Mouse (Mus musculus) R1 (cell line): ENCODE data around the gene Gdf9.
"Not testable (repeated sequence)": the region's sequence is repeated elsewhere in the genome, so short reads cannot be mapped to it uniquely, and the experiment has no call there.

Experiments used
- DNase-seq: peaks from one replicate; pipeline ENCODE4 v3.0.0-alpha.2; 2018; ENCODE audit warnings: low read depth, low spot score

Gene Gdf9

DNA sequence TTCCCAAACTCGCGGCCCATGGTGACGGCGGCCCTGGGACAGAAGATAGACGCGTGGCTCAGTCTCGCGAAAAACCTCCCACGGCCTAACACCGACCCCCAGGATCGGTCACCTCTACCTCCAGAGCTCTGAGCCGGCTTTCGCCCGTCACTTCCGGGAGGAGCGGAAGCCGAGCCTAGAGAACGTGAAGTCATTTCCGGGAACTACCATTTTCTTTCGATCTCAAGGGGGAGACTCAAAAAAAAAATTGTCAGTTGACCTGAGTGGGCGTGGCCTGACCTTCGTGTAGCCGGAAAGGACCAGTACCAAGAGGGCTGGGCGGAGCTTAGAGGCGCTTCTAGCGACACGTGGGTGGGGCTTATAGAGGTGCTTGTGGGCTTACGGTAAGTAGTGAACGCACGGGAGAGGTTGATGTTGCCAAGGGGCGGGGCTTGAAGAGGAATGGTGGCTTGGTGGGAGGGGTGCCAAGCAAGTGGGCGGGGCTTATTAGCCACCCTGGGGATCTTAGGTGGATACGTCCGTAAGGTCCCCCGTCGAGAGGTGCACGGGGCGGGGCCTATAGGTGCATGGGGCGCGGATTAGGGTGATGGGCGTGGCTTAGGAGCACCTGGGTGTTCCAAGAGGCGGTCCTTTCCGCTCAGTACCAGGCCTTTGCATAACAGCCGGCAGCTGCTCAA is at the start of gene Gdf9, which contains the start of gene Uqcrq:
Gene Gdf9 (plus strand): TSS at position 354 of the 677 bp plus-strand sequence.
Gene Uqcrq (minus strand): TSS at position 162 of the 677 bp plus-strand sequence.
- peak; percentile 100 for DNase-seq

DNA sequence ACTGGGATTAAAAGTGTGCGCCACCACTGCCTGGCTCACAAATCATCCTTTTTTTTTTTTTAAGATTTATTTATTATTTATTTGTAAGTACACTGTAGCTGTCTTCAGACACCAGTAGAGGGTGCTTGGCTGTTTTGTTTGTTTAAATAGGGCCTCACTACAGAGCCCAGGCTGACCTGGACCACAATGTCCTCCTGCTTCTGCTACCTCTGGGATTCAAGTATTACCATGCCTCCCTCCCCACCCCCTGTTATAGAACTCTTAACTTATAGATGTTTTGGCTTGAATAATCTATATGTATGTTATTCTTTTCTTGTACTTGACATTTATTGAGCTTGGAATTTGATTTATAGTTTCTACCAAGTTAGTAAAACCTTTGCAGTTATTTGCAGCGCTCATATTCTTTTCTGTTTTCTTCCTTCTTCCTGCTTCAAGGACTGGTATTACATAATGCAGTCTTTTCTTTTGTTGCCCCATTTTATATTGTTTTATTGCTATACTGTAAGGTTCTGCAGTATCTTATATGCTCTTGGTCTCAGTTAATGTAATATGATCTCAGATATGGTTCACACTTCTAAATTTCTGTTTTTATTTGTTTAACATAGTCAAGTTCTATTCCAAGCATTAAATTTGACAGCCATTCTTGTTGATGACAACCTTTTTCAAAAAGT is 46.9 kb upstream of the Gdf9 start:
- no peak for DNase-seq

DNA sequence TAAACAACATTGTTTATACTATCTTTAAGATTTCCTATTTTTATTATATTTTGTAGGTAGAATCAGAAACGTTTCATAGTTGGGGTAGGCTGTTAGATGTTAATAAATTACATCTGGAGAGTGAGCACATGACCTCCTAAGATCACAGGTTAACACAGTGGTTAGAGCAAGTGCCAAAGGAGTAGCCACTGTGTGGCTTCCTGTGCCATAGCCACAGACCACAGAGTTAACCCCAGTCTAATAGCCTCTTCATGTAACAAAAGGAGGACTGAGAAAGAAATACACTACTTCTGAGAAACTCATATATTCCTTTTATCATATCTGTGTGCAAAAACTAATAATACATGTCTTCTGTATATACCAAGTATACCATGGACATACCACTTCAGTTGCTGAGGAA is 37.0 kb upstream of the Gdf9 start:
- no peak for DNase-seq

DNA sequence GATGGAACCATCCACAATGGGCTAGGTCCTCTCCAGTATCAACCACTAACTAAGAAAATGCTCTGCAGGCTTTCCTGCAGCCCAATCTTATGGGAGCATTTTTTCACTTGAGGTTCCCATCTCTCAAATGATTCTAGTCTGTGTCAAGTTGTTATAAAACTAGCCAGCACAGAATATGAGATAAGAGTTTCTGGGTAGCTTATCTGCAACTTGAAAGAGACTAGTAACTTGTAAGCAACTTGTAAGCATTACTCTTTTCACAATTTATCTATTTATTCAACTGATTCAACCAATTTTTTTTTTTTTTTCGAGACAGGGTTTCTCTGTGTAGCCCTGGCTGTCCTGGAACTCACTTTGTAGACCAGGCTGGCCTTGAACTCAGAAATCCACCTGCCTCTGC is 27.2 kb upstream of the Gdf9 start:
- DNase-seq: no peak

DNA sequence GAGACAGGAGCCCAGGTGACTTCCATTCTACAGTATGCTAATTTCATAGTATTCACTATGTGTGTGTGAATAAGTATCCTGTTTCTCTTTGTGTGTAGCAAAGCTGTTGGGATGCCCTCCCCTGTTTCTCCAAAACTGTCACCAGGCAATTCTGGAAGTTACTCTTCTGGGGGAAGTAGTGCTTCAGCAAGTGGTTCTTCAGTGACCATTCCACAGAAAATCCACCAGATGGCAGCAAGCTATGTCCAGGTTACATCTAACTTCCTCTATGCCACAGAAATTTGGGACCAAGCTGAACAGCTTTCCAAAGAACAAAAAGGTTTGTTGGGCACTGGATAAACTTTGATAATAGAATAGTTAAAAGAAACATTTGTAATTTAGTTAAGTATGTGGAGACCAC is 19.1 kb upstream of the Gdf9 start:
- peak; percentile 55 for DNase-seq

DNA sequence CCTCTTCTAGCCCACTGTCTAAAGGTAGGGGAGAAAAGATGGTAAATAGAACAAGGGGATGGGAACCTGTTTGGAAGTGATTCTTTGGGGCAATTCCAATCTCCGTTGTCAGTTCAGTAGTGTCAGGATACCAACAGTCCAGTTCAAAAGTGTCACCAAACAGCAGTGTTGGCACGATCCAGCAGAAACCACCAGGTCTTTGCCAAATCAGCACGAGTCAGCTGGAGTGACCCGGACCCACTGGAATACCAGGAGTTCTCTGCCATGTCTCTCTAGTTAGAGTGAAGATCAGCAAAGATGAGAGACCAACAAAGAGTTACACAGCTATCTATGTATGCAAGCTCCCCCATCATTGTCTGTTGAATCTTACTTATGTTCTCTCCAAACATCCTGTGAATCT is 17.0 kb upstream of the Gdf9 start:
- no peak for DNase-seq

DNA sequence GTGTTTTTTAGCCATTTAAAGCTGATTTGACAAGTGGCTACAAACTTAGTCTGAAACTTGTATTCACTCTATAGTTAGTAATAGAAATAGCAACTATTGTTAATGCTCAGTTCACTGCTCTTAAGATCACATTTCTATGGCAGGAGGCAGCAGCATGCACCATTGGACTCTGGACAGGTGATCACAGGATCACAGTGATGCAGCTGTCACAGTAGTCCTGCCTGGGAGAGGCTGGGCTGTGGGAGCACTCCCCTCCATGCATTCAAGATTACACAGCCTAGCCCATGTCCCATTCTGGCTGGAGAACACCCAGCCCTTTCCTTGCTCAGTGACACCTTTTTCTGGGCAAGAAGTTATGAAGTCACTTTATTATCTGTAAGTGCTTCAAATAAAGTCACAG is 12.8 kb upstream of the Gdf9 start:
- DNase-seq: no peak

DNA sequence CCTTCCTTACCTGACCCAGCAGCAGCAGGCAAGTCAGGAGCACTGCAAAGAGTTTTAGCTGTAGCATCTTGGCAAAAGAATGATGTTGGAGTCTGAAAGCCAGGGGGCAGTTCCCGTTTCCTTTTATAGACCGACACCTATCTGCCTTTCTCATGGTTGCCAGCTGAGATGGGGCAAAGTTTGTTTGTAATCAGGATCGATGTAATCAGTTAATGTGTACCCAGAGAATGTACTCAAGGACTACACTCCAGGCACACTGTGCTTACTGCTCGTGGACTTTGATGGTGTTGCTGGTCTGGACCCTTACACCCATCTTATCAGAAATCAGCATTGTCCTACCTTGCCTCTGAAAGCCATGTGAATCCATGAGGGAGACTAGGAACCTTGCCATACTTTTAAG is 7.8 kb upstream of the Gdf9 start, which contains the start of gene Leap2:
Gene Leap2 (minus strand): TSS at position 135 of the 400 bp plus-strand sequence.
- no peak for DNase-seq

DNA sequence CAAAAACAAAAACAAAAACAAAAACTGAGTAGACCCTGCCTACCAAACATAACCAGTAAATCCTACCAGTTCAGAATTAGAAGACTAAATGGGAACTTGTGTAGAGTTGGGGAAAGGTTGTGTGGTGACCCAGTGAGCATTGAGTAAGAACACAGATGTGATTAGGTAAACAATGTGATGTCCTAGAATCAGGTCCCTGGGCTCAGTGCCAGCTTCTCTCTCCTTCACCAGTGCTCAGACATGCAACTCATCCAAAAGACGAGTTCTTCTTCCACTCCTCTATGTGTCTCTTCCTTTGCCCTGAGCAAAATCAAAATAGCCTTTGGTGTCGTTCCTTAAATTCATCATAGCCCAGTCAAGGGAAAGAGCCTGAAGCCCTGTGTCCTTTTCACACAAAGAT is 6.0 kb upstream of the Gdf9 start:
- no peak for DNase-seq

DNA sequence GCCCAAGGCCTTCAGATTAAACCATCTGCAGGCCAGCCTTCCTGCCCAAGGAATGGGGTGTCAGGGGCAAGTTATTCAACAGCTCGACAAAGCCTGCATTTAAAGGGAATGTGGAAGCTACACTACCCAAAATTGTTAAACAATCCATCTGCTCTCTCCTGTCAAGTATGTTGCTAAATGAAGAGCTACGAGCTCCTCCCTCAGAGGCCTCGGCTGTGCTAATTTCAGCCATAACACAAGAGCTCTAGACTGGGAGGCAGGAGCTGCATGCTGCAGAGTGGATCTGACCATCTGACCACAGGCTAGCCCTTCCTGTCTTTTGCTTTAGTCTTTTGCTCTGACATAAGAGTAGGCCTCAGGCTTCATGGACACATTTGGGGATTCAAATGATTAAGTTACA is 5.6 kb upstream of the Gdf9 start:
- no peak for DNase-seq

DNA sequence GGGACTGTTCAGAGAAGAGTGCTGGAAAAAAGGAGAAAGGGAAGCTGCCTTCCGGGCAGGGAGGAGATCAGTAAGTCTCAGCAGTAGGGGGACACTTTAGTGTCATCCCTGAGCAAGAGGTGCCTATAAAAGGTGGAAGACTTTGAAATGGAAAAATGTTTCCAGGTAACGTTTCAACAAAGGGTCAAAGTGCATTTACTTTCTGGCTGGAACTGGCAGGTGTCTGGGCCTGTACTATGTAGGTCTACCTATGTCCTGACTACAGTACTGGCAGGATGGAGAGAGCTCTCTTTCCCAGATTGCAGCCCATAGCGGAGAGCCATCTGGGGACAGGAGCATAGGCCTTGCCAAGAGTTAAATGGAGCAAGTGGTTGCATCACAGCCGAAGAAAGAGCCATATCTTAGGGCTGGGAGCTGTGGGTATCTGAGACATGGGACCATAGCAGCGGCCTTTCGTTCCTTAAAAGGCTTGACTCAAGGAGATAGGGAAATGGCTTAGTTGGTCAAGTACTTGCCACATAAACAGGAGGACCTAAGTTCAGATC is 5.0 kb upstream of the Gdf9 start:
- DNase-seq: no peak

DNA sequence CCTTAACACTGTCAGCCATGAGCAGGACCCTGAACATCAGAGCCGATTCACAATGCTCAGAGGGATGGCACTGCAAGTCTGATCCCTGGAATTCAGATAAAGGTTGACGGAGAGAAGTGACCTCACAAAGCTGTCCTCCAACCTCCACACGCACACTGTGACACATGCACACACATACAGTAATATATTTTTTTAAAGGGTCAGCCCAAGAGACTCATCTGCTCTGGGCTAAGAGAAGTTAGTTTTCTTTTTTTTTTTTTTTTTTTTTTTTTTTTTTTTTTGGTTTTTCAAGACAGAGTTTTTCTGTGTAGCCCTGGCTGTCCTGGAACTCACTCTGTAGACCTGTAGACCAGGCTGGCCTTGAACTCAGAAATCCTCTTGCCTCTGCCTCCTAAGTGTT is 3.9 kb upstream of the Gdf9 start:
- DNase-seq: not testable (repeated sequence)

DNA sequence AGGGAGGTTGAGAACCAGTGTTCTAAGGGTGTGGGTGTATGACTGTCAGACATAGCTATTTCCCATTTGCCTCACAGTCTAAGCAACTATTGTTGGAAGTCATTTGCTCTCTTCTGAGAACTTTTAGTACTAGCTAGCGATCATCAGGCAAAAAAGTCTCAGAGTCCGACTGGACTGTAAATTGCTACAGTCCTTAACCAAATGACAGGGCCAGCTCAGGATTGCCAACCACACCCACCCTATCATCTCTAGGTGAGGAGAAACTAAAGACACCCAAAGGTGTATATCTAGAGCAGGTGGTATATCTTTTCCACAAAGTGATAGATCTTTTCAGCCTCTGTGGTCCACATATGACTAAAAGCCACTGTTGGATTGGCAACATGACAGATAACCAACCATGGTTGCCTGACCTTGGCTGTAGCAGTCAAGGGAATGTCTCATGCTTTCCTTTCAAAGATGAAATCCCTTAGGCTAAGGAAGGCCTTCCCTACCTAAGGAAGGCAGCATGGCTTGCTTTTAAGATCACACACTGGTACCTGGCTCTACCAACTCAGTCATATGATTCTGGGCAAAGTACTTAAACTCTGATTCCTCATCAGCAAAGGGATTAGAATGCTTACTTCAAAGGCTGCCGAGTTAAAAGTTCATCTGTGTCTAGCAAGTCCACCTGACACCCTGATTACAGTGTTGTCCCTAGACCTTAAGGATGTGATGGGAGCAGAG is 2.7 kb upstream of the Gdf9 start:
- DNase-seq: no peak

DNA sequence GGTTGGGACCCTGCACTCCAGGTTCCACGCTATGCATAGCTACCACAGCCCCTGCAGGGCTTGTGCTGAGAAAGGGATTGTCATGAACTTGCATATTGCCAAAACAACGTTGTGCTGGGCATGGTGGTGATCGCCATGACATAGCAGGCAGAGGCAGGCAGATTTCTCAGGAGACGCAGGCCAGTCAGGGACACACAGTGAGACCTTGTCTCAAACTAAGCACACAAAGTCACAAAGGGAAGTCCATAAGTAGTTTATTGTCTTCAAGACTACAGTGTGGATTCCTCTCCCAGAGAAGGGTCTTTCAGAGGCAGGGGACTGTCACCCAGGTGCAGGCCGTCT is 2.1 kb upstream of the Gdf9 start:
- DNase-seq: no peak

DNA sequence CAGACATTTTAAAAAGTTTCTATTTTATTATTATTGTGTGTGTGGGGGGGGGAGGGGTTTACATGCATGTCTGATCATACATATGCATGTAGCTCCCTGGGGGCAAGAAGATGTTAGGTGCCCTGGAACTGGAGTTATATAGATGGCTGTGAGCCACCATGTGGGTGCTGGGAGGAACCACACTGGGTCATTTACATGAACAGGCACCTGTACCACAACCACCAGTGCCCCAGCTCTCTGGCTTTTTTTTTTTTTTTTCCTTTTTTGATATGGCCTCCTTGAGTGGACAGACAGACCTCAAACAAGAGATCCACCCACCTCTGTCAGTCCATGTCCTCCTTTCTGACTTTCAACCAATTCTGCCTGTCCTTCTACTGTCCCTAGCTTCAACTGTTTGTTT is 1.6 kb upstream of the Gdf9 start:
- DNase-seq: no peak

DNA sequence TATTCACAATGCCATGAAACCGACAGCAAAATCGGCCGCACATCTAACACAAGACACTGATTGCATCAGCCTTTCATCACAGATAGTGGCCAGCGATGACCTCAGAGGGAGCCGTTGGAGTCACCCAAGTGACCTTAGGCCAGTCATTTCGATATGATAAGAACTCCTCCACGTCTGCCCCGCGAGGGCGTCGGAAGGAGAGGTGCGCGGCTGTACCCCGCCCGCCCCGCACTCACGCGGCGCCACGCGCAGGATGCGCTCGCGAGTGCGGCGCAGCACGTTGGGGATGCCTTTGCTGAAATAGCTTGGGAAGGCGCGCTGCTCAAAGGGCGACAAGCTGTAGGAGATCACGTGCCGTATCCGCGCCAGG is 538 bp upstream of the Gdf9 start:
- no peak for DNase-seq

DNA sequence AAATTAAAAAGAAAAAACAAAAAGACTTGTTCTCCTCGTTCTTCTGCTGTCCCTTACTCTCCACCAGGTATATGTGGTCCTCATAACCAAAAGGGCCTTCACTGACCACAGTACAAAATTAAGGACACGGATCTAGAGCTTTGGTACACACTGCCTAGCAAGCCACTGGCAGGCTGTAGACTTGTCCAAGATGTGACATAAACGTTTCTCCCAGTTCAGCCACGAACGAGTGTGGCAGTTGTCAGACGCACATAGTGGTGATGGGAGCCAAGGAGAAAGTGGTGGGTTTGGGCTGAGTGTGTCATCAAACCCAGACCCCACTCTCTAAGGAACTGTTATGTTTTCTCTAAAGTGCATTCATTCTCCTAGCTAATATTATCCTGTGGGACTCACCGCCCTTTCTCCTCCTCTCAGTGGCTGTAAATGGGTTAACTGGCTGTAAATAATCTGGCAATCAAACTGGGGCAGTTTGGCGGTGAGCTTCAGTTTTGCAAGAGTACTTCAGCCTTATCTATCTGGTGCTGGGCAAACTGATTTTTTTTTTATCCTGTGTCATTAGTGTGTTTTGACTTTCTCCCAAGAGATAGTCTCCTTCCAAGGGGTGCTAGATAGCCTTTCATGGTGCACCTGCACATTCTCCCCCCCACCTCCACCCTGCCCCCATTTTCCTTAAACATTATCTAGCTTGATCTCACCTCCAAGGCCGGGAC is 679 bp downstream of the Gdf9 start:
- no peak for DNase-seq

DNA sequence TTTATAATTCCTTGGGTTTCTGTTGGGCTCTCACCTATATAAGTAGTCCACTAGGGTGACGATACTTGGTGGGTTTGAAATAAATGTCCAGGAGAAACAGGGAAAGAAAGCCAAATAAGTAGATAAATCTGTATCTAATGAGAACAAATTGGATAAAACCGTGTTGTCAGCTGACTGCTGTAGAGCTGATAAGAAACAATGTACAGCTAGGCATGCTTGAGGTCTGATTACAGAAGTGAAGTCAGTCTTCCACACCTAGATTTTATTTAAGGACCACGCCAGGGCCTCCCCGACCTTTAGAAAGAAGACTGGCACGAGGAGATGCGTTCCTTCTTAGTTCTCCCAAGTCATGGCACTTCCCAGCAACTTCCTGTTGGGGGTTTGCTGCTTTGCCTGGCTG is 2.2 kb downstream of the Gdf9 start:
- DNase-seq: no peak

DNA sequence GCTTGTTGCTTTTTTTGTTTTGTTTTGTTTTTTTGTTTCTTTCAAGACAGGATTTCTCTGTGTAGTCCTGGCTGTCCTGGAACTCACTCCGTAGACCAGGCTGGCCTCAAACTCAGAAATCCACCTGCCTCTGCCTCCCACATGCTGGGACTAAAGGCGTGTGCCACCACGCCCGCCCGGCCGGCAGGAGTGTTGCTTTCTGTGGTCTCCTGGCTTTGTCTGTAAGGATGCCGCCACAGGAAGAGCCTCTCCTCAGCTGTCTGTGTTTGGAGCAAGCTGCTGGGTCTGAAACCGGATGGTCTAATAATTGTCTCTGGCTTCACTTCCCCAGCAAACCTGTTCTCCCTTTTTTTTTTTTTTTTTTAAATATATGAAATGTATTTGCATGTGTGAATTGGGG is 4.7 kb downstream of the Gdf9 start:
- DNase-seq: peak; percentile 54

DNA sequence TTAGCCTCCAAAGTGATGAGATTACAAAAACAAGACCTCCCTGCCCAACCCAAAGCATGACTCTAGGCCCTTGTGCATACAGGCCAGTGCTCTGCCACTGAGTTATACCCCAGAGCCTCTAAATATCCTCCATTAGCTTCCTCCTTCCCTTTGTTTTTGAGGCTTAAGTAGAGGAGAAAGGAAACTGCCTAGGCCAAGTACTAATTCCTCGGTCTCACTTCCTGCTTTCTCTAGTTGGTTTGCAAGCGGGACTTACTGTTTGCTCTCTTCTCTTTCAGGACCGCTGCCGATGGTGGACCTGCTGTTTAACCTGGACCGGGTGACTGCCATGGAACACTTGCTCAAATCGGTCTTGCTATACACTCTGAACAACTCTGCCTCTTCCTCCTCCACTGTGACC is 5.5 kb downstream of the Gdf9 start:
- no peak for DNase-seq

DNA sequence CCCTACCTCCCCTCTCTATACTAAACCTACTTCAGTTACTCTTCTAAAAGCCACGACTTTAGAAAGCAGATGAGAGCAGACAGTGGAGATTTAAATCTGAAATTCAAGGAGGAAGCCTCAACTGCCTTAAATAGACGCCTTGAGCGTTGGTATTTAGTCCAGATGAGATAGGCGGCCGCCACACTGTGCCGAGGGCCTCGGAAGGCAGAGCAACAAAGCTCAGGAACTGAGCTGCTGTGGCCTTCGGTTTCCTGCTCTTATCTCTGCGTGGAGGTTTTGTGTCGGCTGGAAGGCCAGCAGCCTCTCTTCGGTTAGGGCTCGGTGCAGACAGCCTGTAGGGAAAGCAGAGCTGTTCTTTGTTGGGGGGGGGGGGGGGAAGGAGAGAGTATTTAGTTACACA is 11.1 kb downstream of the Gdf9 start:
- DNase-seq: no peak

DNA sequence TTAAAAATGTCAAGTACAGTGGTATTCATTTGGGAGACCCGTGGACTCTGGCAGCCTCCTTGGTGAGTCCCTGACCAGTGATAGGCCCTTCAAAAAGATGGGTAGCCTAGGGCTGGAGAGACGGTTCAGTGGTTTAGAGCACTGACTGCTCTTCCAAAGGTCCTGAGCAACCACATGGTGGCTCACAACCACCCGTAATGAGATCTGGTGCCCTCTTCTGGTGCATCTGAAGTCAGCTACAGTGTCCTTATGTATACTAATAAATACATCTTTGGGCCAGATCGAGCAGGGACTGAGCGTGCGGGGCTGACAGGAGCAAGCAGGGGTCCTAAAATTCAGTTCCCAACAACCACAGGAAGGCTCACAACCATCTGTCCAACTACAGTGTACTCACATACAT is 13.0 kb downstream of the Gdf9 start:
- DNase-seq: peak; percentile 54
